Mouse (Mus musculus): ENCODE measurements around the gene Pard3. TPM values are rescaled to one million over a fixed set of nuclear protein-coding genes. Genes with fewer than 3 reads are reported as not detected.

Gene Pard3
- polyA plus RNA-seq, 1 experiment from 2014 or later, result 16.1 TPM

DNA sequence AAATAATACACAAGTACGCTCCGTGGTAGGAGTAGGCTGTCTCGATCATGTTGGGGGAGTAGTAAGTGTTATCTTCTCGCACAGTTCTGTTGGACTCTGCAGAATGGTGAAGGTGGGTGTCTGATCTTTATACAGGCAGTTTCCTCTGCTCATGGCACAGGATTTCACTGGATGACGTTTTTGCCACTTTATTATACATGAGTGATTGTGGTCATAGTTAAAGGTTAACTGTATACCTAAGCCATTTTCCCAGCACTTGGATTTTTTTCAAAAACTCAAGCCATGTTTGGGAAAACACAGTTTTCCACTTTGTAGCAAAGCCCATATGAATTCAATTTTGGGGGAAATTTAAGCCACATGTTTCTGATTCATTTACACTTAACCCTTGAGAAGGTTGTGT is 489.9 kb downstream of the Pard3 start:
- H3K36me3 ChIP-seq, result no peaks in the 10 kb centered on the region
- H3K9ac ChIP-seq (replicated peaks), result no peak overlapping the region
- 44% methylated on average over 5 of the region's 5 CpGs for WGBS
- peak overlapping the region; percentile 51; the same call in 1 of the 2 replicates for H3K27ac ChIP-seq (replicated peaks)
- H3K4me3 ChIP-seq (replicated peaks), result no peak overlapping the region
- no peak for ATAC-seq (ENCODE audit: low FRiP score)
- H3K4me2 ChIP-seq, result no peak overlapping the region
- no peaks in the 10 kb centered on the region for H3K27me3 ChIP-seq (replicated peaks)
- H3K4me1 ChIP-seq, result peaks cover 31% of the 10 kb centered on the region
- H3K9me3 ChIP-seq (replicated peaks), result no peaks in the 10 kb centered on the region

DNA sequence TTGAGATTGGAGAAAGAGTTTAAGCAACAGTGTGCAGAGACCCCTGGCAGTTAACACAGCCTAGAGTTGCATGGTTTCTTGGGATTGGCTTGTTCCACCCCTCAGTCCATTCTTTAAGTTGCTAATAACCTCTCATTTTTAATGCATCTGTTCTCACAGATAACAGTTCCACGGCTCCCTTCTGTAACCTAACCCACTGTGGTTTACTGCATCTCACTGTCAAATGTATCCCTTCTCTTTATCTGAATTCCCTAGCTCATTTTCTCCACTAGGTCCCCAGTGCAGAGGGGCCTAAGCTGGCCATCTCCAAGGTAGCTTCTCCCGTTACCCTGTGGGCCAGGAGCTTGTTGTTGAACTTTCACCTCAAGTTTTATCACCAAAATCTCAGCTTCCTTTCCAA is 492.1 kb downstream of the Pard3 start:
- no peak overlapping the region for H3K4me2 ChIP-seq
- H3K4me3 ChIP-seq (replicated peaks), result no peak overlapping the region
- H3K4me1 ChIP-seq, result peaks cover 32% of the 10 kb centered on the region
- no peak overlapping the region for H3K27ac ChIP-seq (replicated peaks)
- WGBS, result 85% methylated on average over 2 of the region's 2 CpGs
- no peak for ATAC-seq (ENCODE audit: low FRiP score)
- no peaks in the 10 kb centered on the region for H3K27me3 ChIP-seq (replicated peaks)
- H3K36me3 ChIP-seq, result no peaks in the 10 kb centered on the region
- no peaks in the 10 kb centered on the region for H3K9me3 ChIP-seq (replicated peaks)
- H3K9ac ChIP-seq (replicated peaks), result no peak overlapping the region

DNA sequence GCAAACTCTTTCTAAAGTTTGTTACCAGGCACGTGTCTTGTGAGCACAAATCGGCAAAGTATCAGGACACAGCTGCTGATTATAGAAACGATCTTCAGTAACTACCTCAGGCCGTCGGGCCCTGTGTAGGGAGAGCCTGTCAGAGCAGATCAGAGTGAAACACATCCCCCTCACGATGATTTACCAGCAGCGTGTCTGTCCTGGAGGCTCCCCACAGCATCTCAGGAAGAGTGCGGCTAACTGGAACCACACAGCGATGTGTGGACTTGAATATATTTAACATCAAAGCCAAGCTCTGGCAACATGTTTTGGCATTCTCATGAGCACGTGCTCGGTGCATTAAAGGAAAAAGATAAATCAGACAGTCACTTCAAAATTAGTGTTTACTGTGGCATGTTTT is 493.3 kb downstream of the Pard3 start:
- Histone ChIP-seq H3K9ac (replicated peaks) (no peak overlapping the region), H3K36me3 (no peaks in the 10 kb centered on the region), H3K4me2 (no peak overlapping the region), H3K4me3 (replicated peaks) (no peak overlapping the region), H3K4me1 (peaks cover 22% of the 10 kb centered on the region), H3K9me3 (replicated peaks) (no peaks in the 10 kb centered on the region), H3K27me3 (replicated peaks) (no peaks in the 10 kb centered on the region), H3K27ac (replicated peaks) (no peak overlapping the region)
- ATAC-seq (ENCODE audit: low FRiP score), result no peak
- 34% methylated on average over 11 of the region's 11 CpGs for WGBS

DNA sequence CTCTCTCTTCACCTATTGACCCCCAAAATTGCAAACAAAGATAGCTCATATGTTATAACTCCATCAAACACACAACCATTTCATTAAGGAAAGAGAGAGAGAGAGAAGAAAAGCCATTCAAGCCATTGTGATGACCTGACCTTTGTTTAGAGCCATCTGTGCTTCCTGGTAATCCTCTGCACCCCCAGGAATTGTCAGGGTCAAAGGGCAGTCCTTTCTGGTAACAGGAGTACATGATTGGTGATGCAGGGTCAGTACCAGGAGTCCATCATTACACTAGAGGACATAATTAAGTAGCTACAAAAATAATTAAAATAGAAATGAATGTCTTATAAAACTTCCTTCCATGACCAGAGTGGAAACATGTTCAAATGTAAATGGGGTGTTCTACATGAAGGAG is 493.9 kb downstream of the Pard3 start:
- no peak overlapping the region for H3K4me2 ChIP-seq
- H3K36me3 ChIP-seq, result no peaks in the 10 kb centered on the region
- H3K9me3 ChIP-seq (replicated peaks), result no peaks in the 10 kb centered on the region
- no peaks in the 10 kb centered on the region for H3K27me3 ChIP-seq (replicated peaks)
- H3K9ac ChIP-seq (replicated peaks), result no peak overlapping the region
- H3K4me1 ChIP-seq, result peaks cover 16% of the 10 kb centered on the region
- no peak overlapping the region for H3K4me3 ChIP-seq (replicated peaks)
- no peak for ATAC-seq (ENCODE audit: low FRiP score)
- no peak overlapping the region for H3K27ac ChIP-seq (replicated peaks)

DNA sequence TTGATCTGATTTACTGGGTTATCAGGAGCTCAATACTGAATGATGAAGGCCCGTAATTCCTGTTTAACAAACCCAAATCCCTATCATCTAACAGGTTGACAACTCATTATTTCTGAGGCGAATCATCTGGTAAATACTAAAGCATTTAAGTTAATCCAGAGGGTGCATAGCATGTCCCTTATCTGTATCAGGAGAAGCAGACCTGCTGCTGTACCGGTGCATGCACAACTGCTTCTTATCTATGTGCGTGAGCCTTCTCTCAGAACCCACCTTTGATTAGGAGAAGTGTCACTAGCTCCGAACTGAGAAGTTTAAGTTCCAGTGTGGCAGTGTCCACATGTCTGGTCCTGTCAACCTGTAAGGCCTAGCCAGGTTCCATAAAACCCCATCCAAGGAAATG is 499.9 kb downstream of the Pard3 start:
- no peak overlapping the region for H3K4me3 ChIP-seq (replicated peaks)
- no peaks in the 10 kb centered on the region for H3K9me3 ChIP-seq (replicated peaks)
- no peak for ATAC-seq (ENCODE audit: low FRiP score)
- peaks cover 7% of the 10 kb centered on the region; the same call in 1 of the 2 replicates for H3K4me1 ChIP-seq
- no peaks in the 10 kb centered on the region for H3K27me3 ChIP-seq (replicated peaks)
- H3K9ac ChIP-seq (replicated peaks), result no peak overlapping the region
- WGBS, result 97% methylated on average over 5 of the region's 5 CpGs
- H3K4me2 ChIP-seq, result no peak overlapping the region
- no peaks in the 10 kb centered on the region for H3K36me3 ChIP-seq
- H3K27ac ChIP-seq (replicated peaks), result no peak overlapping the region

DNA sequence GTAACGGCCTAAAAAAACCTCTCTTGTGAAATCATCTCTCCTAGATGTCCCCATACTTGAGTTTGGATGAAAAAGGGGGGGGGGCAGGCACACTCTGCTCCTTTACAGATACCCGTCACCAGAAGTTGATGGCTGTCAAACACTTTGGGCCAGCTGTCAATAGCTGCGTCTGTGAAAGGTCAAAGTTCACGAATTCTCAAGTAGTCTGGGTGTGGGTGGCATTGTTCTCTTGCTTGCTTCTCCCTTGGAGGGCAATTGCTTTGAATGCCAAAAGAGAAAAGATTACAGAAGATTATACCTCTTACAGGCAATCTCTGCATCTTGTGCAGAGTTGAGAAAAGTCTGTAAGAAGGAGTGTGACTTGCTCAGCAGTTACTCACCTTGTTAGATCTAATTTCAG is 500.7 kb downstream of the Pard3 start:
- WGBS, result 41% methylated on average over 4 of the region's 4 CpGs
- H3K4me2 ChIP-seq, result no peak overlapping the region
- no peaks in the 10 kb centered on the region for H3K27me3 ChIP-seq (replicated peaks)
- no peak overlapping the region for H3K9ac ChIP-seq (replicated peaks)
- no peak for ATAC-seq (ENCODE audit: low FRiP score)
- peaks cover 7% of the 10 kb centered on the region; the same call in 1 of the 2 replicates for H3K4me1 ChIP-seq
- H3K4me3 ChIP-seq (replicated peaks), result no peak overlapping the region
- no peaks in the 10 kb centered on the region for H3K9me3 ChIP-seq (replicated peaks)
- H3K36me3 ChIP-seq, result no peaks in the 10 kb centered on the region
- no peak overlapping the region for H3K27ac ChIP-seq (replicated peaks)

DNA sequence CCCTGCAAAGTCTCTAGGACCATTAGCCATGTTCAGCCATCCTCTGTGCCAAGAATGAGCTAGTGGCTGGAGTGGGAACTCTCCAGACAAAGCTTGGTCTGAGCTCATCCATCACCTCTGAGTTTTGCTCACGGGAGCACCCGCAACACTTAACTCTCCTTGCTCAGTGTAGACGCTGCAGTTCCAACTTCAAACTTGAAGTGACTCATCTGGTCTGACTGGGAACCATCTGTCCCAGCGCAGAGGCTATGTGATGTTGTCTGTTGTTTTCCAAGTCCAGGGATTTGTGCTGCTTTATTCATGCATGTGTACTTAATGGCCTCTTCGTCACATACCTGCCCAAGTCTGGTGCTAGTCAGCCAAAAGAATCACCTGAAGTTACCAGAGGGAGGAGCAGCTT is 505.5 kb downstream of the Pard3 start:
- ATAC-seq (ENCODE audit: low FRiP score), result no peak
- 84% methylated on average over 5 of the region's 5 CpGs for WGBS

DNA sequence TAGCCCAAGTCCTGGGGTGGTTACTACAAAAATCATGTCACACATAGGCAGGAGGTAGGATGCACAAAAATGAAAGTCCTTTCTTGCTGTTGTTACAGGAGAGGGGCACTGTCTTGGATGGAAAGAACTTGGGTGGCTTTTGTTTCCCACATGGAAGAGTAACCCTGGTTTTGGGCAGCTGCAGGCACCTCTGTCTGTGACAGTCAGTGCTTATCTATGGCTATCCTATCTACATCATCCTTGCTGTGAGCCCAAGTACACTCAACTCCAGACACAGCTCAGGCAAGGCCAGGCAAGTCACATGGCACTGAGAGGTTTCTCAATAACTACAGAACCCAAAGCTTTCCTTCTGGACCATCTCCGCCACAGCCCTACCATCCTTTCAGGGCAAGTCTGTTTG is 506.8 kb downstream of the Pard3 start:
- 76% methylated on average over 1 of the region's 1 CpGs for WGBS
- H3K4me1 ChIP-seq, result no peaks in the 10 kb centered on the region; the same call in 1 of the 2 replicates
- no peaks in the 10 kb centered on the region for H3K36me3 ChIP-seq
- no peaks in the 10 kb centered on the region for H3K9me3 ChIP-seq (replicated peaks)
- no peak overlapping the region for H3K4me3 ChIP-seq (replicated peaks)
- H3K27ac ChIP-seq (replicated peaks), result no peak overlapping the region
- no peak for ATAC-seq (ENCODE audit: low FRiP score)
- no peak overlapping the region for H3K9ac ChIP-seq (replicated peaks)
- H3K27me3 ChIP-seq (replicated peaks), result no peaks in the 10 kb centered on the region
- no peak overlapping the region for H3K4me2 ChIP-seq

More for the DNA sequence above, 505.5 kb downstream of the Pard3 start:
- H3K4me1 ChIP-seq, result no peaks in the 10 kb centered on the region; the same call in 1 of the 2 replicates
- no peaks in the 10 kb centered on the region for H3K9me3 ChIP-seq (replicated peaks)
- H3K27me3 ChIP-seq (replicated peaks), result no peaks in the 10 kb centered on the region
- no peak overlapping the region for H3K4me3 ChIP-seq (replicated peaks)
- H3K36me3 ChIP-seq, result no peaks in the 10 kb centered on the region
- H3K4me2 ChIP-seq, result no peak overlapping the region
- no peak overlapping the region for H3K9ac ChIP-seq (replicated peaks)
- H3K27ac ChIP-seq (replicated peaks), result no peak overlapping the region

DNA sequence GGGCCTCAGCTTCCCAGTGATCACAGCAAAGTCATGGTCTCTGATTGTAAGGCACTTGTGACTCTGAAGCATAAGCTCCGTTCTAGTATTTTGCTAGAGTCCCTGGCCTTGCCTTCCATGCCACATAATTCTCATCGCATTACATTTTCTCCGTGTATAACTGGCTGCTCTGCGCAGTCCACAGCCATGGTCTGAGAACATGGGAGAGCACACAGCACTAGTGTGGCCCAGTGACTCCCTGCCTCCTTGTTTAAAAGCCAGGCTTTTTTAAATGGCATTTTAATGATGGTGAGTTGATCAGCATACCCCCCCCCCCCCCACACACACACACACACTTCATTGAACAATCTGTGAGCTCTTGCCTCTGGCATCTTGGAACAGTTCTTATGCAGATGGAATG is 508.8 kb downstream of the Pard3 start:
- no peaks in the 10 kb centered on the region for H3K36me3 ChIP-seq
- no peaks in the 10 kb centered on the region for H3K9me3 ChIP-seq (replicated peaks)
- no peak overlapping the region for H3K27ac ChIP-seq (replicated peaks)
- H3K4me3 ChIP-seq (replicated peaks), result no peak overlapping the region
- H3K4me2 ChIP-seq, result no peak overlapping the region
- no peaks in the 10 kb centered on the region; the same call in 1 of the 2 replicates for H3K4me1 ChIP-seq
- ATAC-seq (ENCODE audit: low FRiP score), result no peak
- 80% methylated on average over 4 of the region's 4 CpGs for WGBS
- H3K27me3 ChIP-seq (replicated peaks), result no peaks in the 10 kb centered on the region
- H3K9ac ChIP-seq (replicated peaks), result no peak overlapping the region

DNA sequence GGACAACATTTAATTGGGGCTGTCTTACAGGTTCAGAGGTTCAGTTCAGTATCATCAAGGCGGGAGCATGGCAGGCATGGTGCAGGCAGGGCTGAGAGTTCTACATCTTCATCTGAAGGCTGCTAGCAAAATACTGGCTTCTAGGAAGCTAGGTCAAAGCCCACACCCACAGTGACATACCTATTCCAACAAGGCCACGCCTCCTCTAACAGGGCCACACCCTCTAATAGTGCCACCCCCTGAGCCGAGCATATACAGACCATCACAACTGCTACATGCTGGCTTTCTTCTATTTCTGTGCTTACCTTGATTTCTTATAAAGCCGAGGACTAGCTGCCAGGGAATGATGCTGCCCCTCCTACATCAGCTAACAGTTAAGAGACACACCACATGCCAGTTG is 513.0 kb downstream of the Pard3 start:
- WGBS, result 97% methylated on average over 4 of the region's 4 CpGs
- H3K9ac ChIP-seq (replicated peaks), result no peak overlapping the region
- no peak for ATAC-seq (ENCODE audit: low FRiP score)

DNA sequence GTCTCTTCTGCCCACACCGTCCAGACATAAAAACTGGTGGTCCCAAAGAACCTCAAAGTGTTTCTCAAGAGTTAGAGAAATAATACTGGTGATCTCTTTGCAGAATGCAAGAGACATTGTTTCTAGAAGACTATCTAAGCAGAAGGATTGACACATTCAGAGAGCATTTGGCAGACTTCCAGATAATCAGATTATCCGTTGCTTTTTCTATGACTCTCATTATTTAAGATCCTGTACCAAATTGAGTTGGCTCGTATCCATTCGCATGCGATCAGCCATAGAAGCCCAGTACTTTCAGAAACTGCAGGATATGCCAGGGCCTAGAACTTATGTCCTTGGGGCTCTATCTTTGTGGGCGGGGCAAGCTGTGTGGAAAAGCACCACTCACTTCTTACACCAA is 514.0 kb downstream of the Pard3 start:
- no peak overlapping the region for H3K4me2 ChIP-seq
- no peak for ATAC-seq (ENCODE audit: low FRiP score)
- H3K27me3 ChIP-seq (replicated peaks), result no peaks in the 10 kb centered on the region
- no peak overlapping the region for H3K4me3 ChIP-seq (replicated peaks)
- no peak overlapping the region for H3K9ac ChIP-seq (replicated peaks)
- H3K27ac ChIP-seq (replicated peaks), result no peak overlapping the region
- 0 out of 2 replicates have a peak, but pooled peaks cover 3% of the 10 kb centered on the region for H3K4me1 ChIP-seq
- H3K36me3 ChIP-seq, result no peaks in the 10 kb centered on the region
- H3K9me3 ChIP-seq (replicated peaks), result no peaks in the 10 kb centered on the region
- WGBS, result 68% methylated on average over 6 of the region's 6 CpGs

More for the DNA sequence above, 513.0 kb downstream of the Pard3 start:
- no peaks in the 10 kb centered on the region for H3K36me3 ChIP-seq
- H3K27me3 ChIP-seq (replicated peaks), result no peaks in the 10 kb centered on the region
- H3K4me2 ChIP-seq, result no peak overlapping the region
- H3K4me1 ChIP-seq, result 0 out of 2 replicates have a peak, but pooled peaks cover 2% of the 10 kb centered on the region
- no peaks in the 10 kb centered on the region for H3K9me3 ChIP-seq (replicated peaks)
- no peak overlapping the region for H3K27ac ChIP-seq (replicated peaks)
- H3K4me3 ChIP-seq (replicated peaks), result no peak overlapping the region

DNA sequence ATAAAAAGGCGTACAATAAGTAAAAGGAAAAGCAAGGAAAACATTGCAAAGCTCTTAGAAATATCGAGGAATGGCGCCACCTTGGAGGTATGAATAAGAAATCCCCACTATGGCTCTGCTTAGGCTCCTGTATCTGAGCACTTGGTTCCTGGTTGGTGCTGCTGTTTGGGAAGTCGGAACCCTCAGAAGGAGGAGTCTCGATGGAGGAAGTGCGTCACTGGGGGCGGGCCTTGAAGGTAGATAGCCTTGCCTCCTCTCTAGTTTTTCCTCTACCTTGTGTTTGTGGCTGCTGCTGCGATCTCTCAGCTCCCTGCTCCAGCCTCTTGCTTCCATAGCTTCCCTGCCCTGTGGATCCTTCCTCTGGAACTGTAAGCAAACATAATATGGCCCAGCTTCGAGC is 515.7 kb downstream of the Pard3 start:
- Histone ChIP-seq H3K27me3 (replicated peaks) (no peaks in the 10 kb centered on the region), H3K4me3 (replicated peaks) (no peak overlapping the region), H3K27ac (replicated peaks) (no peak overlapping the region), H3K4me1 (0 out of 2 replicates have a peak, but pooled peaks cover 3% of the 10 kb centered on the region), H3K4me2 (no peak overlapping the region), H3K36me3 (no peaks in the 10 kb centered on the region), H3K9me3 (replicated peaks) (no peaks in the 10 kb centered on the region), H3K9ac (replicated peaks) (no peak overlapping the region)
- WGBS, result 91% methylated on average over 9 of the region's 9 CpGs
- no peak for ATAC-seq (ENCODE audit: low FRiP score)

DNA sequence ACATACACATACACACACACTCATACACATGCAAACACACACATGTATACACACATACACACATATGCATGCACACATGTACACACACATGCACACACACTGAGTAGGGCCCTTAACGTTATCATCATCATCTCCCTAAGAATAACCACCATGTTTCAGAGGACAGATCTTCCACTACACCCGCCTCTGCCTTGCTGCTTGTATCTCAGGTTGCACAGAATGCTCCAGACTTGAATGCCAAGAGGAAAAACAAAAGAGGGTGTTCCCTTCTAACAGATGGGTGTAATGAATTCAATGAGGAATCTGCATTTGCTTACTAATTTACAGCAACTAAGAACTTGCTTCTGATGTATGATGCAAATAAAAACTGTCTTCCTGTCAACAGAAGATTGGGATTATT is 519.7 kb downstream of the Pard3 start:
- no peaks in the 10 kb centered on the region for H3K27me3 ChIP-seq (replicated peaks)
- H3K4me3 ChIP-seq (replicated peaks), result no peak overlapping the region
- no peak overlapping the region for H3K27ac ChIP-seq (replicated peaks)
- no peak for ATAC-seq (ENCODE audit: low FRiP score)
- WGBS, result 67% methylated on average over 2 of the region's 2 CpGs
- H3K36me3 ChIP-seq, result no peaks in the 10 kb centered on the region
- H3K9ac ChIP-seq (replicated peaks), result no peak overlapping the region
- H3K9me3 ChIP-seq (replicated peaks), result no peaks in the 10 kb centered on the region
- 0 out of 2 replicates have a peak, but pooled peaks cover 3% of the 10 kb centered on the region for H3K4me1 ChIP-seq
- H3K4me2 ChIP-seq, result no peak overlapping the region
